ENCODE assay signal across 8 mouse cellular contexts in genomic region chr17:26068024-26068830, GRCm38 (mm10). TPM values are rescaled to one million over a fixed set of nuclear protein-coding genes. Genes with fewer than 3 reads are reported as not detected.
A peak's percentile ranks its signal among the peaks of the same experiment; 100 is the strongest.
DNase-seq lines count a peak whose midpoint lies in the region; ATAC-seq and TF ChIP-seq lines count a peak whose summit lies in the region.

No protein-coding gene starts in this region.

- peak overlapping the region; percentile 72 for H3K4me2 ChIP-seq in CH12.LX (ENCODE audit: insufficient read depth, low read depth, poor library complexity, severe bottlenecking)
- peak overlapping the region; percentile 96 for H3K4me2 ChIP-seq in embryonic facial prominence, embryonic 15.5 days (replicated peaks)
- peak overlapping the region; percentile 77 for H3K4me2 ChIP-seq in heart, postnatal 0 days (ENCODE audit: low read depth, low read length)
- peak overlapping the region; percentile 96 for H3K4me2 ChIP-seq in limb, embryonic 15.5 days

- ATAC-seq in CD4-positive, CD25-positive, alpha-beta regulatory T cell, adult 4 months, result no peak
- peak; percentile 27; the same call in 1 of the 2 replicates for ATAC-seq in embryonic facial prominence, embryonic 15.5 days (ENCODE audit: insufficient number of reproducible peaks, low FRiP score, low TSS enrichment, low read depth)
- 0 out of 2 replicates have a peak, but pooled peaks have one; percentile 2 for ATAC-seq in heart, postnatal 0 days (ENCODE audit: insufficient read depth, low read depth)
- no peak for ATAC-seq in limb, embryonic 15.5 days (ENCODE audit: insufficient number of reproducible peaks, low FRiP score, low TSS enrichment, low read depth)

- in situ Hi-C loops in CH12.LX (cut with MboI; ENCODE audit: low pct_ligation_motif_present, low pct_unique_long_range_greater_than_20kb, low sequenced_read_pairs), result no loop called here

- H3K4me3 ChIP-seq in CH12.LX (replicated peaks in 1 of 3; ENCODE audit: low read depth in 2 of 3, low read length in 2 of 3, poor library complexity in 1 of 3), result peak overlapping the region in 2 of 3 experiments; percentile 67 to 82
- peak overlapping the region; percentile 88 for H3K4me3 ChIP-seq in embryonic facial prominence, embryonic 15.5 days (replicated peaks)
- H3K4me3 ChIP-seq in heart, postnatal 0 days (ENCODE audit: low read depth, low read length), result peak overlapping the region; percentile 81
- H3K4me3 ChIP-seq in limb, embryonic 15.5 days, result peak overlapping the region; percentile 90

- H3K27me3 ChIP-seq in CH12.LX (replicated peaks), result peaks cover 23% of the 10 kb centered on the region
- no peaks in the 10 kb centered on the region for H3K27me3 ChIP-seq in embryonic facial prominence, embryonic 15.5 days
- H3K27me3 ChIP-seq in heart, postnatal 0 days (ENCODE audit: control insufficient read depth, insufficient read depth, low read length), result no peaks in the 10 kb centered on the region
- H3K27me3 ChIP-seq in limb, embryonic 15.5 days, result peaks cover 7% of the 10 kb centered on the region; the same call in 1 of the 2 replicates

- DNase-seq in CD4-positive, CD25-positive, alpha-beta regulatory T cell, adult 2 months (ENCODE audit: low read depth, low spot score), result peak; percentile 32
- DNase-seq in CH12.LX (ENCODE audit: extremely low read depth), result no peak
- DNase-seq in heart, postnatal 0 days (ENCODE audit: low spot score), result peak; percentile 14
- peak; percentile 66 for DNase-seq in neural tube, embryonic 10.5 days (ENCODE audit: extremely low spot score, low spot score)
- DNase-seq in frontal cortex, postnatal 25 days (ENCODE audit: low spot score in 2 of 2), result no peak

- no peak for TF ChIP-seq EP300 in CH12.LX (IDR thresholded peaks at IDR 0.05; ENCODE audit: low read length)
- TF ChIP-seq EP300 in heart, postnatal 0 days (IDR thresholded peaks at IDR 0.05; ENCODE audit: low read depth), result no peak

- TF ChIP-seq CTCF in CH12.LX (conservative IDR thresholded peaks at IDR 0.05 in 1 of 2, IDR thresholded peaks at IDR 0.05 in 1 of 2; ENCODE audit: low read depth in 2 of 2, low read length in 2 of 2), result no peak
- no peak for TF ChIP-seq CTCF in heart, postnatal 0 days (IDR thresholded peaks at IDR 0.05; ENCODE audit: low read depth)

- H3K9me3 ChIP-seq in CH12.LX (replicated peaks; ENCODE audit: low read length), result peaks cover 5% of the 10 kb centered on the region
- H3K9me3 ChIP-seq in embryonic facial prominence, embryonic 15.5 days (replicated peaks), result no peaks in the 10 kb centered on the region
- H3K9me3 ChIP-seq in heart, postnatal 0 days (replicated peaks; ENCODE audit: control insufficient read depth, low read length), result no peaks in the 10 kb centered on the region
- H3K9me3 ChIP-seq in limb, embryonic 15.5 days, result no peaks in the 10 kb centered on the region

- peaks cover 0 to 40% of the 10 kb centered on the region in 2 experiments for H3K36me3 ChIP-seq in CH12.LX (replicated peaks in 1 of 2; ENCODE audit: control insufficient read depth in 1 of 2, insufficient read depth in 1 of 2, low read length in 1 of 2)
- 0 out of 2 replicates have a peak, but pooled peaks cover 12% of the 10 kb centered on the region for H3K36me3 ChIP-seq in embryonic facial prominence, embryonic 15.5 days
- no peaks in the 10 kb centered on the region for H3K36me3 ChIP-seq in heart, postnatal 0 days (replicated peaks; ENCODE audit: control insufficient read depth, insufficient read depth, low read length)
- H3K36me3 ChIP-seq in limb, embryonic 15.5 days, result peaks cover 8% of the 10 kb centered on the region

- dilution Hi-C loops in CH12.LX (cut with MboI; ENCODE audit: extremely low pct_ligation_motif_present, extremely low pct_unique_long_range_greater_than_20kb, low sequenced_read_pairs), result no loop called here

- no peak for TF ChIP-seq POLR2A in CH12.LX (IDR thresholded peaks at IDR 0.05; ENCODE audit: low read depth, low read length)

- WGBS in embryonic facial prominence, embryonic 15.5 days, result 1% methylated on average over 44 of the region's 44 CpGs
- 1% methylated on average over 44 of the region's 44 CpGs for WGBS in heart, postnatal 0 days
- WGBS in limb, embryonic 15.5 days, result 1% methylated on average over 44 of the region's 44 CpGs

- no peak for TF ChIP-seq RAD21 in CH12.LX (IDR thresholded peaks at IDR 0.05; ENCODE audit: low read depth, low read length)

- peak overlapping the region; percentile 78 for H3K9ac ChIP-seq in CH12.LX (ENCODE audit: insufficient read depth, low read depth)
- H3K9ac ChIP-seq in embryonic facial prominence, embryonic 15.5 days, result peak overlapping the region; percentile 85
- peak overlapping the region; percentile 34 for H3K9ac ChIP-seq in heart, postnatal 0 days (replicated peaks; ENCODE audit: low read depth, low read length)
- peak overlapping the region; percentile 70 for H3K9ac ChIP-seq in limb, embryonic 15.5 days

- peaks cover 21 to 45% of the 10 kb centered on the region in 2 experiments for H3K4me1 ChIP-seq in CH12.LX (ENCODE audit: control insufficient read depth in 1 of 2, insufficient read depth in 2 of 2)
- peaks cover 41% of the 10 kb centered on the region for H3K4me1 ChIP-seq in embryonic facial prominence, embryonic 15.5 days
- H3K4me1 ChIP-seq in heart, postnatal 0 days (ENCODE audit: control insufficient read depth, insufficient read depth), result peaks cover 46% of the 10 kb centered on the region
- H3K4me1 ChIP-seq in limb, embryonic 15.5 days, result peaks cover 45% of the 10 kb centered on the region

- H3K27ac ChIP-seq in CH12.LX (ENCODE audit: insufficient read depth, low read depth), result no peak overlapping the region
- no peak overlapping the region for H3K27ac ChIP-seq in embryonic facial prominence, embryonic 15.5 days (replicated peaks)
- H3K27ac ChIP-seq in heart, postnatal 0 days (ENCODE audit: low read depth), result peak overlapping the region; percentile 60; the same call in 1 of the 2 replicates
- no peak overlapping the region for H3K27ac ChIP-seq in limb, embryonic 15.5 days

- no peaks in the 10 kb centered on the region; the same call in 1 of the 2 replicates for H3K79me2 ChIP-seq in CH12.LX (replicated peaks; ENCODE audit: control insufficient read depth, extremely low read depth, insufficient read depth, poor library complexity, severe bottlenecking)

RNA-seq across cellular contexts. Expression of gene Rab11fip3, which starts 1.1 kb away (rescaled TPM):
- polyA plus RNA-seq in CD4-positive, CD25-positive, alpha-beta regulatory T cell, adult 4 months (2017; shearing (Covaris generic)), result 1 to 10 TPM; 1.8 to 2.3 TPM
- total RNA-seq in CH12.LX (2012; rRNA removed), result 3.1 and 4.6 TPM in 2 replicates
- 3.1 and 3.5 TPM in 2 replicates for total RNA-seq in CH12.LX (2014; rRNA removed)
- polyA plus RNA-seq in CH12.LX (2012; ENCODE audit: insufficient read length, low read depth), result 7.6 and 7.8 TPM in 2 replicates
- polyA plus RNA-seq in embryonic facial prominence, embryonic 15.5 days (2015; fragmentation: Nextera tagmentation; extraction: Ambion mirVana), result 18.3 and 19.6 TPM in 2 replicates
- total RNA-seq in heart, postnatal 0 days (2014; rRNA removed; ENCODE audit: low replicate concordance), result 7.9 and 12.4 TPM in 2 replicates
- 6.1 and 8.7 TPM in 2 replicates for polyA plus RNA-seq in heart, postnatal 0 days (2015; fragmentation: Nextera tagmentation; extraction: Ambion mirVana)
- 13.1 and 16.8 TPM in 2 replicates for polyA plus RNA-seq in limb, embryonic 15.5 days (2015; fragmentation: Nextera tagmentation; extraction: Ambion mirVana)

RNA-seq across cellular contexts. Expression of gene Decr2, which starts 21.9 kb away (rescaled TPM):
- polyA plus RNA-seq in CD4-positive, CD25-positive, alpha-beta regulatory T cell, adult 4 months (2017; shearing (Covaris generic)), result 10 to 100 TPM; 27.7 to 35.1 TPM
- total RNA-seq in CH12.LX (2012; rRNA removed) (12.9 and 16.8 TPM in 2 replicates), CH12.LX (2014; rRNA removed) (21.0 TPM in 2 replicates)
- polyA plus RNA-seq in CH12.LX (2012; ENCODE audit: insufficient read length, low read depth), result 12.6 and 13.1 TPM in 2 replicates
- 39.7 and 42.6 TPM in 2 replicates for polyA plus RNA-seq in embryonic facial prominence, embryonic 15.5 days (2015; fragmentation: Nextera tagmentation; extraction: Ambion mirVana)
- 35.3 and 44.6 TPM in 2 replicates for total RNA-seq in heart, postnatal 0 days (2014; rRNA removed; ENCODE audit: low replicate concordance)
- polyA plus RNA-seq in heart, postnatal 0 days (2015; fragmentation: Nextera tagmentation; extraction: Ambion mirVana), result 35.3 and 36.6 TPM in 2 replicates
- polyA plus RNA-seq in limb, embryonic 15.5 days (2015; fragmentation: Nextera tagmentation; extraction: Ambion mirVana), result 39.8 and 40.9 TPM in 2 replicates

RNA-seq across cellular contexts. Expression of gene Nme4, which starts 27.2 kb away (rescaled TPM):
- under 1 TPM; 0.32 to 0.95 TPM for polyA plus RNA-seq in CD4-positive, CD25-positive, alpha-beta regulatory T cell, adult 4 months (2017; shearing (Covaris generic))
- 0.47 and 0.55 TPM in 2 replicates for total RNA-seq in CH12.LX (2012; rRNA removed)
- total RNA-seq in CH12.LX (2014; rRNA removed), result 0.46 TPM in 1 of 2 replicates, not detected in the other
- polyA plus RNA-seq in CH12.LX (2012; ENCODE audit: insufficient read length, low read depth), result 0.27 and 0.56 TPM in 2 replicates
- polyA plus RNA-seq in embryonic facial prominence, embryonic 15.5 days (2015; fragmentation: Nextera tagmentation; extraction: Ambion mirVana), result 87.1 and 98.8 TPM in 2 replicates
- 28.5 and 60.6 TPM in 2 replicates for total RNA-seq in heart, postnatal 0 days (2014; rRNA removed; ENCODE audit: low replicate concordance)
- polyA plus RNA-seq in heart, postnatal 0 days (2015; fragmentation: Nextera tagmentation; extraction: Ambion mirVana), result 26.5 and 27.5 TPM in 2 replicates
- 92.6 and 95.8 TPM in 2 replicates for polyA plus RNA-seq in limb, embryonic 15.5 days (2015; fragmentation: Nextera tagmentation; extraction: Ambion mirVana)

RNA-seq across cellular contexts. Expression of gene Tmem8, which starts 44.9 kb away (rescaled TPM):
- polyA plus RNA-seq in CD4-positive, CD25-positive, alpha-beta regulatory T cell, adult 4 months (2017; shearing (Covaris generic)), result 1 to 10 TPM; 5.9 to 8.2 TPM
- total RNA-seq in CH12.LX (2012; rRNA removed), result 2.3 and 3.6 TPM in 2 replicates
- total RNA-seq in CH12.LX (2014; rRNA removed), result 1.8 and 2.8 TPM in 2 replicates
- 3.9 and 4.6 TPM in 2 replicates for polyA plus RNA-seq in CH12.LX (2012; ENCODE audit: insufficient read length, low read depth)
- polyA plus RNA-seq in embryonic facial prominence, embryonic 15.5 days (2015; fragmentation: Nextera tagmentation; extraction: Ambion mirVana), result 2.9 and 3.5 TPM in 2 replicates
- total RNA-seq in heart, postnatal 0 days (2014; rRNA removed; ENCODE audit: low replicate concordance), result 2.1 and 2.5 TPM in 2 replicates
- polyA plus RNA-seq in heart, postnatal 0 days (2015; fragmentation: Nextera tagmentation; extraction: Ambion mirVana), result 0.51 and 0.69 TPM in 2 replicates
- polyA plus RNA-seq in limb, embryonic 15.5 days (2015; fragmentation: Nextera tagmentation; extraction: Ambion mirVana), result 2.0 and 2.7 TPM in 2 replicates

RNA-seq across cellular contexts. Expression of gene Mrpl28, which starts 55.1 kb away (rescaled TPM):
- 100 to 1,000 TPM; 111 to 138 TPM for polyA plus RNA-seq in CD4-positive, CD25-positive, alpha-beta regulatory T cell, adult 4 months (2017; shearing (Covaris generic))
- total RNA-seq in CH12.LX (2012; rRNA removed) (157 and 161 TPM in 2 replicates), CH12.LX (2014; rRNA removed) (148 and 154 TPM in 2 replicates)
- 90.5 and 101 TPM in 2 replicates for polyA plus RNA-seq in CH12.LX (2012; ENCODE audit: insufficient read length, low read depth)
- polyA plus RNA-seq in embryonic facial prominence, embryonic 15.5 days (2015; fragmentation: Nextera tagmentation; extraction: Ambion mirVana), result 190 and 191 TPM in 2 replicates
- 213 and 275 TPM in 2 replicates for total RNA-seq in heart, postnatal 0 days (2014; rRNA removed; ENCODE audit: low replicate concordance)
- 222 and 226 TPM in 2 replicates for polyA plus RNA-seq in heart, postnatal 0 days (2015; fragmentation: Nextera tagmentation; extraction: Ambion mirVana)
- 178 and 185 TPM in 2 replicates for polyA plus RNA-seq in limb, embryonic 15.5 days (2015; fragmentation: Nextera tagmentation; extraction: Ambion mirVana)

Comparison
In these comparisons a context has a peak if more than half of its experiments do, and no peak if none do; other contexts are left out.
1. DNase-seq: peak in CD4-positive, CD25-positive, alpha-beta regulatory T cell, adult 2 months (single experiment), heart, postnatal 0 days (single experiment) and neural tube, embryonic 10.5 days (single experiment); none in CH12.LX (single experiment) and frontal cortex, postnatal 25 days (0 of 2).
2. ATAC-seq: peak in embryonic facial prominence, embryonic 15.5 days (single experiment) and heart, postnatal 0 days (single experiment); none in CD4-positive, CD25-positive, alpha-beta regulatory T cell, adult 4 months (single experiment) and limb, embryonic 15.5 days (single experiment).
3. H3K9ac ChIP-seq: peak in every context shown above with its lines; median percentile 85 in embryonic facial prominence, embryonic 15.5 days; 78 in CH12.LX; 70 in limb, embryonic 15.5 days; 34 in heart, postnatal 0 days.
4. RNA of gene Nme4, which starts 27.2 kb away (polyA plus RNA-seq): 92.6 to 95.8 TPM in limb, embryonic 15.5 days, 87.1 to 98.8 TPM in embryonic facial prominence, embryonic 15.5 days and 26.5 to 27.5 TPM in heart, postnatal 0 days; 0.32 to 0.95 TPM in CD4-positive, CD25-positive, alpha-beta regulatory T cell, adult 4 months and 0.27 to 0.56 TPM in CH12.LX; every median in the first group is over 10 times any median in the second.
5. Peak in every context shown above with its lines, with median percentiles within 50 percentile points of each other: H3K4me2 ChIP-seq and H3K4me3 ChIP-seq.